Mouse (Mus musculus) forebrain, postnatal 0 days (tissue): Measurements from ENCODE around the gene Ola1. TPM values are rescaled to one million over a fixed set of nuclear protein-coding genes. Genes with fewer than 3 reads are reported as not detected.

Experiments used
- ATAC-seq: fragments of 200-750 bp; cut with Nextera tagmentation; 2 replicates; pipeline ENCODE4 v1.8.0; 2017; ENCODE audit warnings: mild to moderate bottlenecking, moderate library complexity
- DNase-seq: peaks from one replicate; pipeline ENCODE4 v3.0.0-alpha.2; 2015
- H3K27ac ChIP-seq: fragments of 300-500 bp; sonication (generic); 2 replicates; pipeline ENCODE4 v1.5.1; 2014; ENCODE audit warnings: low read depth, mild to moderate bottlenecking, antibody characterized with exemption, low read length, moderate library complexity, mixed read lengths
- H3K27me3 ChIP-seq: fragments of 300-500 bp; sonication (generic); 2 replicates; pipeline ENCODE4 v1.6.1; 2014; ENCODE audit warnings: mild to moderate bottlenecking, low read length, mixed read lengths; ENCODE audit not compliant: insufficient read depth
- H3K36me3 ChIP-seq: fragments of 300-500 bp; sonication (generic); 2 replicates; pipeline ENCODE4 v1.6.1; 2014; ENCODE audit warnings: mild to moderate bottlenecking, moderate library complexity; ENCODE audit not compliant: insufficient read depth
- H3K4me1 ChIP-seq: fragments of 300-500 bp; sonication (generic); 2 replicates; pipeline ENCODE4 v1.6.1; 2014; ENCODE audit warnings: antibody characterized with exemption; ENCODE audit not compliant: insufficient read depth
- H3K4me2 ChIP-seq: fragments of 300-500 bp; sonication (generic); 2 replicates; pipeline ENCODE4 v1.6.1; 2014; ENCODE audit warnings: low read depth, mild to moderate bottlenecking, moderate library complexity
- H3K4me3 ChIP-seq: fragments of 300-500 bp; sonication (generic); 2 replicates; pipeline ENCODE4 v1.5.1; 2014; ENCODE audit warnings: low read depth, low read length, mixed read lengths
- H3K9ac ChIP-seq: fragments of 300-500 bp; sonication (generic); 2 replicates; pipeline ENCODE4 v1.6.1; 2014; ENCODE audit warnings: mild to moderate bottlenecking
- H3K9me3 ChIP-seq: fragments of 300-500 bp; sonication (generic); 2 replicates; pipeline ENCODE4 v1.6.1; 2016; ENCODE audit warnings: low read length
- CTCF ChIP-seq: sonication (generic); IDR thresholded peaks from 2 replicates; pipeline ENCODE4 v1.5.1; 2016; ENCODE audit warnings: antibody characterized with exemption, control low read depth, low read depth
- WGBS: fragments of 180-500 bp; shearing (Covaris S2); extraction: QIAGEN DNeasy Blood & Tissue Kit; methylation state at CpG from one replicate; pipeline ENCODE4 v1.1.7; 2014; 5-methylcytosine and 5-hydroxymethylcytosine counted together
- polyA plus RNA-seq: library from polyadenylated mRNA; unstranded; fragments of >200 nt; fragmentation: Nextera tagmentation; extraction: Ambion mirVana; gene quantifications from 2 replicates; pipeline ENCODE4 v1.2.1, GENCODE M21; 2015
- total RNA-seq: library from RNA; depleted of rRNA; stranded (reverse); fragments of >200 nt; gene quantifications from 2 replicates; pipeline ENCODE4 v1.2.3, GENCODE M21; 2014; rRNA removed

The Ola1 gene
- total and polyA plus RNA-seq, 2 experiments from 2014 or later, result 68.4 to 97.2 TPM

GRCm38 (mm10) chr2:73049001-73049684, 169.6 kb downstream of the Ola1 start:
- Histone ChIP-seq H3K4me1 (no peaks in the 10 kb centered on the region), H3K36me3 (no peaks in the 10 kb centered on the region), H3K9me3 (no peaks in the 10 kb centered on the region), H3K27me3 (no peaks in the 10 kb centered on the region), H3K27ac (no peak overlapping the region), H3K4me3 (no peak overlapping the region), H3K4me2 (no peak overlapping the region), H3K9ac (no peak overlapping the region)
- ATAC-seq (no peak), DNase-seq (no peak)
- 71% methylated on average over 6 of the region's 6 CpGs for WGBS
- TF ChIP-seq CTCF, result no peak

- DNase-seq, result peak; percentile 21
Observed at GRCm38 (mm10) chr2:73047061-73047741, 171.5 kb downstream of the Ola1 start.

GRCm38 (mm10) chr2:73046576-73046975, 172.1 kb downstream of the Ola1 start:
- ATAC-seq, result no peak
- Histone ChIP-seq H3K27me3 (no peaks in the 10 kb centered on the region), H3K9me3 (no peaks in the 10 kb centered on the region), H3K4me2 (no peak overlapping the region), H3K9ac (no peak overlapping the region), H3K27ac (no peak overlapping the region), H3K4me3 (no peak overlapping the region), H3K36me3 (no peaks in the 10 kb centered on the region), H3K4me1 (no peaks in the 10 kb centered on the region)
- WGBS, result 16% methylated on average over 10 of the region's 10 CpGs
- TF ChIP-seq CTCF, result no peak
- no peak for DNase-seq

More at GRCm38 (mm10) chr2:73047061-73047741, 171.5 kb downstream of the Ola1 start:
- Histone ChIP-seq H3K36me3 (no peaks in the 10 kb centered on the region), H3K27me3 (no peaks in the 10 kb centered on the region), H3K27ac (no peak overlapping the region), H3K9ac (no peak overlapping the region), H3K4me3 (no peak overlapping the region), H3K9me3 (no peaks in the 10 kb centered on the region), H3K4me2 (no peak overlapping the region), H3K4me1 (no peaks in the 10 kb centered on the region)
- WGBS, result 76% methylated on average over 24 of the region's 24 CpGs
- no peak for ATAC-seq
- TF ChIP-seq CTCF, result no peak

GRCm38 (mm10) chr2:73045505-73045904, 173.2 kb downstream of the Ola1 start:
- Histone ChIP-seq H3K27me3 (no peaks in the 10 kb centered on the region), H3K27ac (no peak overlapping the region), H3K36me3 (no peaks in the 10 kb centered on the region), H3K9me3 (no peaks in the 10 kb centered on the region), H3K9ac (no peak overlapping the region), H3K4me3 (no peak overlapping the region), H3K4me2 (no peak overlapping the region), H3K4me1 (no peaks in the 10 kb centered on the region)
- ATAC-seq, result no peak
- TF ChIP-seq CTCF, result no peak
- 72% methylated on average over 5 of the region's 5 CpGs for WGBS
- no peak for DNase-seq

Other genes with a start within 250 kb of the Ola1 start
- 82.3 and 115 TPM in 2 replicates for gene Sp3, start 238.5 kb downstream of the Ola1 start, total RNA-seq
- 19.1 and 26.5 TPM in 2 replicates for gene Sp3, start 238.5 kb downstream of the Ola1 start, polyA plus RNA-seq
- gene Gm11084, start 232.2 kb downstream of the Ola1 start, total RNA-seq, result not detected in 2 replicates
- not detected in 2 replicates for gene Gm11084, start 232.2 kb downstream of the Ola1 start, polyA plus RNA-seq
- gene Sp9, start 53.0 kb upstream of the Ola1 start, total RNA-seq, result 12.8 and 18.1 TPM in 2 replicates
- 7.7 and 9.8 TPM in 2 replicates for gene Sp9, start 53.0 kb upstream of the Ola1 start, polyA plus RNA-seq
- 5.1 and 6.8 TPM in 2 replicates for gene Scrn3, start 93.7 kb upstream of the Ola1 start, total RNA-seq
- gene Scrn3, start 93.7 kb upstream of the Ola1 start, polyA plus RNA-seq, result 4.5 and 5.3 TPM in 2 replicates
- 9.5 and 10.6 TPM in 2 replicates for gene Cir1, start 93.8 kb upstream of the Ola1 start, total RNA-seq
- 29.3 and 30.3 TPM in 2 replicates for gene Cir1, start 93.8 kb upstream of the Ola1 start, polyA plus RNA-seq
- gene Gpr155, start 167.6 kb upstream of the Ola1 start, total RNA-seq, result 12.5 and 20.0 TPM in 2 replicates
- gene Gpr155, start 167.6 kb upstream of the Ola1 start, polyA plus RNA-seq, result 6.2 and 12.5 TPM in 2 replicates